In the genomic region with DNA sequence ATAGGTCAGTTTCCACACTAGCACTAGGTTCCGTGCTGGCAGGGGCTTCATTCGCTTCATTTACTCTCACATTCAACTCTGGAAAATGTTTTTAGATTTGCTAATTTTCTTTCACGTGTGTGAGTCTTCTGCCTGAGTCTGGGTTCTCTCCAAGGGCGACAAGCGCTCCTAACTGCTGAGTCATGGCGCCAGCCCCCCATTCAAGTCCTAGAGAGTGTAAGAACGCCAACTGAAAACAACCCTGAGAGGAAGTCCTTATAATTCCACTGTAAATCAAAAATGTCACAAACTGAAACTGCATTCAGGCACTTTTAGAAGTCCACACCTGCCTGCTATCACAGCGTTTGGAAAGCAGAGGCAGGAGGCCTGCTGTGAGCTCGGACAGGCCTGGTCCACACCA, we compare ENCODE assay signal across 10 mouse cellular contexts. TPM values are rescaled to one million over a fixed set of nuclear protein-coding genes. Genes with fewer than 3 reads are reported as not detected.
DNase-seq lines count a peak whose midpoint lies in the region; ATAC-seq lines count a peak whose summit lies in the region.
"Had no signal": no experiment of that assay in that cellular context is flagged by ENCODE, and none has a peak within 500 bp of the region (broad histone marks: within the 10 kb centered on the region; RNA-seq: fewer than 3 reads in every experiment).

No protein-coding gene starts in this region.

- peak; percentile 66 to 72 for ATAC-seq in hematopoietic stem cell, adult 5-6 weeks (replicated peaks in 1 of 2; ENCODE audit: insufficient read depth in 1 of 2, low FRiP score in 2 of 2, low TSS enrichment in 1 of 2, low read depth in 1 of 2, poor library complexity in 2 of 2, severe bottlenecking in 2 of 2)
- ATAC-seq: midbrain, embryonic 16.5 days had no signal

- intact Hi-C loops in heart, postnatal 25 days (cut with DNase I), result no loop called here

- DNase-seq in heart, adult 11 months, result peak; percentile 71
- no peak for DNase-seq in heart, postnatal 25 days (ENCODE audit: low spot score)
- DNase-seq in right cerebral cortex, adult 18-20 months, result peak; percentile 49
- no peak for DNase-seq in right cerebral cortex, postnatal 36 days (ENCODE audit: low spot score in 2 of 2)
- peak; percentile 60 for DNase-seq in ZHBTc4 (ENCODE audit: low read depth, low spot score)
- DNase-seq in MN1 (ENCODE audit: low spot score), result no peak
- DNase-seq in gastrocnemius, adult 8-10 months (ENCODE audit: low spot score in 2 of 2), result no peak
- DNase-seq: cerebellum, adult 9-11 months had no signal

RNA-seq across cellular contexts. Expression of a gene that starts 21.9 kb away (rescaled TPM):
- 10 to 100 TPM; 25.7 to 28.7 TPM for total RNA-seq in heart, postnatal 25 days (2021)
- 31.5 and 32.3 TPM in 2 replicates for total RNA-seq in hematopoietic stem cell, adult 5-6 weeks (2017)
- 10 to 100 TPM; 10.4 to 15.0 (median 11.0) TPM for total RNA-seq in gastrocnemius, adult 8-10 months (2022)

RNA-seq across cellular contexts. Expression of a gene that starts 57.8 kb away (rescaled TPM):
- total RNA-seq in heart, postnatal 25 days (2021), result 10 to 100 TPM; 77.8 to 84.2 TPM
- 288 and 367 TPM in 2 replicates for total RNA-seq in hematopoietic stem cell, adult 5-6 weeks (2017)
- total RNA-seq in gastrocnemius, adult 8-10 months (2022), result 10 to 100 TPM; 41.3 to 51.1 (median 46.3) TPM

Comparison
In these comparisons a context has a peak if more than half of its experiments do, and no peak if none do; other contexts are left out.
1. DNase-seq: peak in heart, adult 11 months (single experiment), right cerebral cortex, adult 18-20 months (single experiment) and ZHBTc4 (single experiment); none in heart, postnatal 25 days (single experiment), right cerebral cortex, postnatal 36 days (0 of 2), MN1 (single experiment) and gastrocnemius, adult 8-10 months (0 of 2).